Mouse (Mus musculus) cortical plate, adult 2 months (tissue): ENCODE measurements around the gene Hrh3. TPM values are rescaled to one million over a fixed set of nuclear protein-coding genes. Genes with fewer than 3 reads are reported as not detected.

Source experiments
- H3K27ac ChIP-seq: fragments of 200-500 bp; 2 replicates; pipeline ENCODE4 v1.5.1; 2012; ENCODE audit warnings: low read length, control low read depth, inconsistent platforms; ENCODE audit not compliant: insufficient read depth
- H3K4me1 ChIP-seq: fragments of 200-500 bp; 2 replicates; pipeline ENCODE4 v1.6.1; 2011; ENCODE audit warnings: low read length; ENCODE audit not compliant: control insufficient read depth, insufficient read depth
- H3K4me3 ChIP-seq: fragments of 200-500 bp; 2 replicates; pipeline ENCODE4 v1.5.1; 2011; ENCODE audit warnings: mild to moderate bottlenecking, low read length, control low read depth; ENCODE audit not compliant: insufficient read depth
- CTCF ChIP-seq: fragments of 200-500 bp; IDR thresholded peaks from 2 replicates; pipeline ENCODE4 v1.5.1; 2011; ENCODE audit warnings: mild to moderate bottlenecking, control low read depth, low read length; ENCODE audit not compliant: insufficient read depth; ENCODE audit errors: extremely low read depth
- POLR2A ChIP-seq: fragments of 200-500 bp; IDR thresholded peaks from 2 replicates; pipeline ENCODE4 v1.6.1; 2011; ENCODE audit warnings: mild to moderate bottlenecking, low read length, control low read depth; ENCODE audit not compliant: insufficient read depth; ENCODE audit errors: extremely low read depth
- polyA plus RNA-seq: library from polyadenylated mRNA; depleted of rRNA; stranded (reverse); fragments of >200 nt; gene quantifications from 2 replicates; pipeline ENCODE4 v1.2.3, GENCODE M21; 2012

Gene Hrh3
- polyA plus RNA-seq, 1 experiment, result 103 TPM

DNA sequence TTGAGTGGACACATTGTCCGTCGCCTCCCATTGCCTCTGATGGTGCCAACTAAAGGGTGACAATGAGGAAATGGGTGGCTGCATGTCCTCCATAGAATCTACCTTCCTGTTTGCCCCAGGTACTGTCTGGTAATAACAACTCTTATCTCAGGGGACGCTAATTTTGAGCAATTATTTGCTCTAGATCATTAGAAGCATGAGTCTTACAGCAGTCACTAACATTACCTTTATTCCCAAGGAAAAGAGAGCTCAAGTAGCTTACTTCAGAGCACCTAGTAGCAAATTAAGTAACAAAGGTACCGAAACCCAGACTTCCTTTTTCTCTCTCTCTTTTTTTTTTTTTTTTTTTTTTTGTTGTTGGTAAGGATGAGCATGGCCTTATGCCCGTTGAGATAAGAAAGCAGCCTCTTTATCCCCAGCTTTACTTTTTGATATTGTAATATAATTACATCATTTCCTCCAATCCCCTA, 16.0 kb upstream of the Hrh3 start:
- TF ChIP-seq POLR2A, result no peak
- TF ChIP-seq CTCF, result no peak
- H3K4me1 ChIP-seq, result peaks cover 11% of the 10 kb centered on the region
- peak overlapping the region; percentile 75 for H3K4me3 ChIP-seq
- H3K27ac ChIP-seq, result no peak overlapping the region

DNA sequence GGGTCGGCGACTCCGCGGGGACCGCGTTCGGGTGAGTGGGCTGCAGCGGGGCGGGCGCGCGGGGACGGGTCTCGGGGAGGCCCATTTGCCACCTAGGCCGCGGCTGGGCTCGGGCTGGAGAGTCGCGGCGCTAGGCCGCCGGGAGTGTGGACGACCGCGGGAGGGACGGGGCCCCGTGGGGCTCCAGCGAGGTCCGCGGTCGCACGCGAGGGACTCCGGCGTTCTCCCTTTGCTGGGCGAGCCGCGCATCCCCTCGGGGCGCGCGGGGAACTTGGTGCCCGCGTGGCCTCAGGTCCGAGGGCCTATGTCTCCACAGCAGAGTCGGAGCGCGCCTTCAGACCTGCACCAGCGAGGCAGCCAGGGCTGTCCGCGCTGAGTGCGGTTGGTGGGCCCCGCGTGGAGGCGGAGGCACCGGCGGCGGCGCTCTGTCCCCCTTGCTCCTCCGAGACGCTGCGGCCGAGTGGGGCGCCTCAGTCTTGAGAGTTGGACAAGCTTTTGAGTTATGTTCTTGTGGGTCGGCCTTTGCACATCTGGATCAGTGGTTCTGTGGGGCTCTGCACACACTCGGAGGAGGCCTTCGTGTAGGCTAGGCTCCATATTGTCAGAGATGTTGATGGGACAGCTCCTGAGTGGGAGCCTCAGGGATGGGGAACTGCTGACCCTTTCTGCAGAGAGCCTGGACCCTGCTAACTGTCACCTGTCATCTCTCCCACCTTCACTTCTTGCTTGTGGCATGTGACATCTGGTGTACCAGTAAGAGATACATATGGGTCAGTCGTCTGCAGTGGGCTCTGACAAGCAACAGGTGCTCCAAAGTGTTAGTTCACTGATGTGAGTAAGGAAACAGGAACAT, 15.4 kb upstream of the Hrh3 start:
- H3K4me1 ChIP-seq, result peaks cover 16% of the 10 kb centered on the region
- TF ChIP-seq CTCF, result no peak
- no peak for TF ChIP-seq POLR2A
- no peak overlapping the region for H3K27ac ChIP-seq
- peak overlapping the region; percentile 75 for H3K4me3 ChIP-seq

GRCm38 (mm10) chr2:180118661-180119438, 14.6 kb upstream of the Hrh3 start, which contains the start of gene Osbpl2:
Gene Osbpl2, plus strand, starts transcription at chr2:180119306.
- peak within 1 kb of the TSS; percentile 75 for H3K4me3 ChIP-seq
- TF ChIP-seq POLR2A (peak; percentile 62; the same call in 1 of the 2 replicates), CTCF (no peak)
- 0 out of 2 replicates have a peak within 1 kb of the TSS, but pooled peaks have one; percentile 5 for H3K27ac ChIP-seq
- peaks cover 20% of the 10 kb centered on the region for H3K4me1 ChIP-seq

DNA sequence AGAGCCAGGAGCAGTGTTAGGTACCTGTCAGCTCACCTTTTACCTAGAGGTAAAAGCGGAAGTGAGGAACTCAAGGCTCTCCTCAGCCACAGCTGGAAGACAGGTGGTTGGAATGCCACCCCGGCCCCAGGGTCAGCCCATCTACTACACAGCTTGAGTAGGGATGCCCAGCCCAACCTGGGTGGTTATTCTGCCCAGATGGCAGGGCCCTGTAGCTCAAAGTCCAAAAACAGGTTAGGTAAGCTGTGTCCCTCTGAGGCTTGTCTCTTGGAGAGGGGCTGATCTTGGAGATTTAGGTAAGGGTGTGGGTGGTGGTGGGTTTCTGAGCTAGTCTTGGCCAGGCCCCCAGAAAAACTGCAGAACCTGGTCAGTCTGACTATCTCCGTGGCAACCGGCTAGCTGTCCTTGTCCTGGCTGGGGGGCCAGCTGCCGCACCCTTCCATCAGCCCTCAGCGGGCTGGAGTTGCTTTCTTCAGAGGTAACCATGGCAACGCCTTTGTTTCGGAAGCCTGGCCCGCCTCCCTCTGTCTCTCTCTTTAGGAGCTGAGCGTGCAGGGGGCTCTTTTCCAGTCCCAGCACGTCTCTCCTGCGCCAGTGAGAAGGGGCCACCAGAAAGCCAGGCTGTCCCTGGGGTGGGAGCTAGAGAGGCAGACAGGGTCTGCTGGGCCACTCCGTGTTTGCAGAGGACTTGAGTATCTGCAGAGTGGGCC, 13.4 kb upstream of the Hrh3 start:
- TF ChIP-seq POLR2A (no peak), CTCF (no peak)
- Histone ChIP-seq H3K4me1 (peaks cover 20% of the 10 kb centered on the region), H3K27ac (peak overlapping the region; percentile 62), H3K4me3 (peak overlapping the region; percentile 18)

DNA sequence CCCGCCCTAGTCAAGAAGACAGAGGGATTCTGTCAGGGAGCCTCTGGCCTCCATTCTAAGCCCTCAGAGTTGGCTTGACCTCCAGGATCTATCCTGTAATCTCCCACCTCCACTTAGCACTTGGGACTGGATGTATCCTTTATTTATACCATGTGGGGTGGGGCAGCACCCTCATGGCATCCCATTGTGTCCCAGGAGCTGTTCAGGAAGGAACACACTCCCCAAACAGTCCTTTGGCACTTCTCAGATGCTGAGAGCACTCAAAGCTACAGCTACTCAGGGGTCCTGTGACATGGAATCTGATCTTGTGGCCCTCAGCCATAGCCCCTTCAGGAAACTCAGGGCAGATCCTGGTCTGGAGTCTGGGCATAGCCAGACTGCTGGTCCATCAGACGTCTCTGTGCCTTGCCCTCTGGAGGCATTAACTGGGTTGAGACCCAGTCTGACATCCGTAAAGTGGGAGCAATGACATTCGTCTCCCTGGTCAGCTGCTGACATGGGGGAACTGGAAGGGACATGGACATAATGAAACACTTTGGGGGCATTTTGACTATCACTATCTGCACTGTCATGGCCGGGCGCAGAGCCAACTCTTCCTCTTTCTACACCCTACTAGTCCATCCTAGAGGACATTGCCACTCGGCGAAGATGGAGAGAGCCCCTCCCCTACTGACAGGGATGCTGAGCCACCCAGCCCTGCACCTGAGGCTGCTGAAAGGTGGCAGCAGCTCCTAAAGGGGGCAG, 12.6 kb upstream of the Hrh3 start:
- Histone ChIP-seq H3K4me3 (peak overlapping the region; percentile 18), H3K27ac (peak overlapping the region; percentile 62), H3K4me1 (peaks cover 20% of the 10 kb centered on the region)
- TF ChIP-seq POLR2A, result no peak
- TF ChIP-seq CTCF, result no peak

DNA sequence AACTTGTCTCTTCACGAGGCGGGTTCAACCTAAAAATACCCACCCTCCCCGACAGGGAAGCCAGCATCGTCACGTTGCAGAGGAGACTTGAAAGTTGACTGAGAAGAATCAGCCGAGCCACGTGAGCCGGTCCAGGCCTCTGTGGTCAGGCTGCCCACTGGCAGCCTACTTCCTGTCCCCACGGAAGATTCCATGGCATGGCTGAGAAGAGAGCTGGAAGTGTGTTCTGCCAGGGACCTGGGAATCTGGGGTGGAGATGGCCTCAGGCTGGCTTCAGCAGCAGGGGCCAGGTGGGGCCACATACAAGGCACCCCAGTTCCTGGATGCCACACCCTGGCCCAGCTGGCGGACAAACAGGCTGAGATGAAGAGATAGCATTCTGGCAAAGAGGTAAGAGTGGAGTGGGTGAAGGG, 11.8 kb upstream of the Hrh3 start:
- TF ChIP-seq POLR2A (no peak), CTCF (no peak)
- H3K4me1 ChIP-seq, result peaks cover 20% of the 10 kb centered on the region
- peak overlapping the region; percentile 14; the same call in 1 of the 2 replicates for H3K27ac ChIP-seq

DNA sequence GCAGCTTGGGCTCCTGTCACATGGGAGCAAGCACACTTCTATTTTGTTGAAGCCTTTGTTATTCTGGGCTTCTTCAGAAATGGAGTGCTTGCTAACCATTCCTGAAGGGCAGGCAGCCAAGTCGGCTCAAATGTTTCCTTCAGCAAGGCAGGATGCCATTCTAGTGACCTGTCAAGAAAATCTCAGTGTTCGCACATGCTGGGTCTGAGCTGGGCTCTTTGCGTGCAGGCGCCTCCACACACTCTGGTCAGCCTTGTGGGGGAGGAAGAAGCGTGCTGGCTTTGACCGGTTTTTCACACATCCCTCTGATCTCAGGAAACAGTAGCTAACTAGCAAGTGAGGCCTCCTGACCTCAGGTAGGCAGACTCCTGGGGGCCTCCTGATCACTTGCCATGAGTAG, 11.0 kb upstream of the Hrh3 start:
- TF ChIP-seq CTCF (no peak), POLR2A (no peak)
- 0 out of 2 replicates have a peak overlapping the region, but pooled peaks have one; percentile 16 for H3K27ac ChIP-seq
- H3K4me3 ChIP-seq, result no peak overlapping the region
- peaks cover 20% of the 10 kb centered on the region for H3K4me1 ChIP-seq

More for the DNA sequence above, 11.8 kb upstream of the Hrh3 start:
- H3K4me3 ChIP-seq, result peak overlapping the region; percentile 18

DNA sequence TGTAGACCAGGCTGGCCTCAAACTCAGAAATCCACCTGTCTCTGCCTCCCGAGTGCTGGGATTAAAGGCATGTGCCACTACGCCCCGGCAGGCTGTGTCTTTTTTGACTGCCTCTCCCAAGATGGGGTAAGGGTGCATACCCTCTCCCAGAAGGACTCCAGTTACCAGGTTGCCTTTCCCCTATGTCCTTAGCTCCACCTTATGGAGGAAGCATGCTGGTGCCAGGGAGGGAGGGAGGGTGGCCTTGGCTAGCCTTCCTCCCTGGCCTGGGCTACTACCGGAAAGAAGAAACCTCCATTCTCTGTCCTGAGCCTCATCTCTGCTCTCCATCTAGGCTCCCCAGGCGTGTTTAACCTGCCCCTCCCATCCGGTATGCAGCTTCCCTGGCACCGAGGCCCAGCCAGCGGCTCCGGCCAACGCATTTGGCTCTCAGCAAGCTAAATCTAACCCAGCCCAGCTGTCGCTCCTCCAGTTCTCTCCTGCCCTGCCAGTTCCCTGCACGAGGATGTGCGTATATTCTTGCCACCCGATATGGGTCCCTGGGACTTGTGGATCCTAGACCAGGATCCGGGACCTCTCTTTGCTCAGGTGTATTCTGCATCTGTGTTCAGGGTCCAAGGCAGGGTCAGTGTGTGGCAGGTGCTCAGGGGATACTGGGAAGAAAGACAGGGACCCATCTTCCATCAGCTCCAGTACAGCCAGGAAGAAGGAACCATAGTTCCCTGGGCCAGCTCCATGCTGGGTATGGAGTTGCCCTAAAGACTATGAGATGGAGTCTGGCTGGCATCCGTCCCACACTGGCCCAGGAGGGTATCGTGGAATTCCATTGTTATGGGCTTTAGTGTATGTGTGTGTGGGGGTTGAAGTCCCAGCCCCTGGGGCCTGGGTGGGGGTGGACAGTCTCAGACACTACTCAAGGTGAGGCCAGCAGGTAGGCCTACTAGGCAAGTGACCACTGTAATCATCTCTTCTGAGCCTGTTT, 9.9 kb upstream of the Hrh3 start:
- no peak overlapping the region for H3K27ac ChIP-seq
- peaks cover 15% of the 10 kb centered on the region for H3K4me1 ChIP-seq
- H3K4me3 ChIP-seq, result no peak overlapping the region
- 0 out of 2 replicates have a peak, but pooled peaks have one; percentile 9 for TF ChIP-seq CTCF
- TF ChIP-seq POLR2A, result no peak
